Mouse (Mus musculus) stomach, embryonic 14.5 days (tissue): ENCODE data around the gene Tmem219. TPM values are rescaled to one million over a fixed set of nuclear protein-coding genes. Genes with fewer than 3 reads are reported as not detected.

Experiments
- ATAC-seq: fragments of 200-750 bp; cut with Nextera tagmentation; 2 replicates; pipeline ENCODE4 v1.8.0; 2017; ENCODE audit warnings: low read depth, moderate TSS enrichment; ENCODE audit not compliant: insufficient number of reproducible peaks, insufficient read depth, low FRiP score
- H3K27ac ChIP-seq: fragments of 300-500 bp; sonication (generic); 2 replicates; pipeline ENCODE4 v1.5.1; 2014; ENCODE audit warnings: mild to moderate bottlenecking, low read length, moderate library complexity, mixed read lengths
- H3K27me3 ChIP-seq: fragments of 300-500 bp; sonication (generic); 2 replicates; pipeline ENCODE4 v1.6.1; 2014; ENCODE audit warnings: low read length, control low read depth, mixed read lengths; ENCODE audit not compliant: control insufficient read depth, insufficient read depth
- H3K36me3 ChIP-seq: fragments of 300-500 bp; sonication (generic); 2 replicates; pipeline ENCODE4 v1.6.1; 2014; ENCODE audit warnings: mild to moderate bottlenecking, control low read depth, low read length, moderate library complexity, mixed read lengths; ENCODE audit not compliant: control insufficient read depth, insufficient read depth
- H3K4me1 ChIP-seq: fragments of 300-500 bp; sonication (generic); 2 replicates; pipeline ENCODE4 v1.6.1; 2014; ENCODE audit warnings: low read length, control low read depth, mixed read lengths; ENCODE audit not compliant: control insufficient read depth, insufficient read depth
- H3K4me2 ChIP-seq: fragments of 300-500 bp; sonication (generic); replicated peaks from 2 replicates; pipeline ENCODE4 v1.6.1; 2014; ENCODE audit warnings: low read depth, low read length, control low read depth
- H3K4me3 ChIP-seq: fragments of 300-500 bp; sonication (generic); 2 replicates; pipeline ENCODE4 v1.5.1; 2014; ENCODE audit warnings: low read depth, low read length, control low read depth
- H3K9ac ChIP-seq: fragments of 300-500 bp; sonication (generic); replicated peaks from 2 replicates; pipeline ENCODE4 v1.6.1; 2014; ENCODE audit warnings: low read depth, mild to moderate bottlenecking, control low read depth, low read length, moderate library complexity, mixed read lengths
- H3K9me3 ChIP-seq: fragments of 300-500 bp; sonication (generic); 2 replicates; pipeline ENCODE4 v1.6.1; 2016; ENCODE audit warnings: low read depth, low read length, control low read depth; ENCODE audit not compliant: control insufficient read depth
- WGBS: fragments of 180-500 bp; shearing (Covaris S2); extraction: QIAGEN DNeasy Blood & Tissue Kit; methylation state at CpG from one replicate; pipeline ENCODE4 v1.1.7; 2014; 5-methylcytosine and 5-hydroxymethylcytosine counted together
- polyA plus RNA-seq: library from polyadenylated mRNA; unstranded; fragments of >200 nt; fragmentation: Nextera tagmentation; extraction: Ambion mirVana; gene quantifications from 2 replicates; pipeline ENCODE4 v1.2.1, GENCODE M21; 2014

The Tmem219 gene
- polyA plus RNA-seq, 1 experiment from 2014 or later: 33.4 TPM

GRCm38 (mm10) chr7:126851192-126851591, 71.5 kb downstream of the Tmem219 start:
- Histone ChIP-seq H3K27ac (no peak overlapping the region), H3K9me3 (no peaks in the 10 kb centered on the region), H3K36me3 (peaks cover 31% of the 10 kb centered on the region), H3K4me1 (peaks cover 10% of the 10 kb centered on the region; the same call in 1 of the 2 replicates), H3K27me3 (peaks cover 12% of the 10 kb centered on the region), H3K4me2 (no peak overlapping the region), H3K4me3 (no peak overlapping the region), H3K9ac (no peak overlapping the region)
- 48% methylated on average over 12 of the region's 12 CpGs for WGBS
- ATAC-seq: no peak

GRCm38 (mm10) chr7:126850161-126850560, 72.6 kb downstream of the Tmem219 start:
- Histone ChIP-seq H3K4me2 (no peak overlapping the region), H3K27ac (no peak overlapping the region), H3K4me1 (peaks cover 10% of the 10 kb centered on the region; the same call in 1 of the 2 replicates), H3K4me3 (no peak overlapping the region), H3K36me3 (peaks cover 25% of the 10 kb centered on the region), H3K27me3 (peaks cover 12% of the 10 kb centered on the region), H3K9me3 (no peaks in the 10 kb centered on the region), H3K9ac (no peak overlapping the region)
- 80% methylated on average over 6 of the region's 6 CpGs for WGBS
- no peak for ATAC-seq

- H3K27ac ChIP-seq: no peak overlapping the region
- H3K36me3 ChIP-seq: peaks cover 17% of the 10 kb centered on the region
- peaks cover 12% of the 10 kb centered on the region for H3K27me3 ChIP-seq
- H3K4me3 ChIP-seq: peak overlapping the region; percentile 50
- H3K4me2 ChIP-seq: peak overlapping the region; percentile 99; the same call in 1 of the 2 replicates
- 21% methylated on average over 10 of the region's 10 CpGs for WGBS
- no peak for ATAC-seq
- no peaks in the 10 kb centered on the region for H3K9me3 ChIP-seq
- H3K4me1 ChIP-seq: peaks cover 10% of the 10 kb centered on the region; the same call in 1 of the 2 replicates
- no peak overlapping the region for H3K9ac ChIP-seq
Observed at GRCm38 (mm10) chr7:126848794-126849193, 73.9 kb downstream of the Tmem219 start.

GRCm38 (mm10) chr7:126847421-126848398, 75.0 kb downstream of the Tmem219 start:
- H3K4me2 ChIP-seq: peak overlapping the region; percentile 99
- H3K4me1 ChIP-seq: peaks cover 10% of the 10 kb centered on the region; the same call in 1 of the 2 replicates
- H3K9ac ChIP-seq: peak overlapping the region; percentile 52
- H3K4me3 ChIP-seq: peak overlapping the region; percentile 50
- H3K27ac ChIP-seq: no peak overlapping the region
- under 1% methylated on average over 74 of the region's 74 CpGs for WGBS
- ATAC-seq: peak; percentile 15; the same call in 1 of the 2 replicates
- H3K27me3 ChIP-seq: peaks cover 12% of the 10 kb centered on the region
- H3K9me3 ChIP-seq: no peaks in the 10 kb centered on the region
- peaks cover 6% of the 10 kb centered on the region for H3K36me3 ChIP-seq

- Histone ChIP-seq H3K9me3 (no peaks in the 10 kb centered on the region), H3K4me3 (peak within 1 kb of the TSS; percentile 50), H3K4me2 (peak within 1 kb of the TSS; percentile 99), H3K27me3 (peaks cover 12% of the 10 kb centered on the region), H3K27ac (no peak within 1 kb of the TSS), H3K36me3 (0 out of 2 replicates have a peak, but pooled peaks cover 3% of the 10 kb centered on the region), H3K4me1 (peaks cover 10% of the 10 kb centered on the region; the same call in 1 of the 2 replicates), H3K9ac (peak within 1 kb of the TSS; percentile 52)
- 27% methylated on average over 4 of the region's 4 CpGs for WGBS
- ATAC-seq: no peak
Observed at GRCm38 (mm10) chr7:126847116-126847420, 75.6 kb downstream of the Tmem219 start, which contains the start of gene Doc2a. Gene Doc2a, plus strand, starts transcription at chr7:126847416.

- Histone ChIP-seq H3K4me2 (no peak overlapping the region), H3K27ac (no peak overlapping the region), H3K36me3 (no peaks in the 10 kb centered on the region), H3K9me3 (no peaks in the 10 kb centered on the region), H3K4me3 (no peak overlapping the region), H3K4me1 (peaks cover 10% of the 10 kb centered on the region; the same call in 1 of the 2 replicates), H3K9ac (no peak overlapping the region), H3K27me3 (peaks cover 12% of the 10 kb centered on the region)
- 90% methylated on average over 2 of the region's 2 CpGs for WGBS
- no peak for ATAC-seq
Observed at GRCm38 (mm10) chr7:126845516-126845915, 77.2 kb downstream of the Tmem219 start.

GRCm38 (mm10) chr7:126843276-126843675, 79.4 kb downstream of the Tmem219 start:
- ATAC-seq: no peak
- H3K27ac ChIP-seq: no peak overlapping the region
- peaks cover 8% of the 10 kb centered on the region; the same call in 1 of the 2 replicates for H3K4me1 ChIP-seq
- no peaks in the 10 kb centered on the region for H3K36me3 ChIP-seq
- H3K4me2 ChIP-seq: no peak overlapping the region
- H3K27me3 ChIP-seq: peaks cover 2% of the 10 kb centered on the region; the same call in 1 of the 2 replicates
- H3K9me3 ChIP-seq: no peaks in the 10 kb centered on the region
- WGBS: 71% methylated on average over 9 of the region's 9 CpGs
- H3K4me3 ChIP-seq: no peak overlapping the region
- no peak overlapping the region for H3K9ac ChIP-seq
